Mouse (Mus musculus): ENCODE data around the gene Sdk2.
A peak's percentile ranks its signal among the peaks of the same experiment; 100 is the strongest.

The Sdk2 gene

DNA sequence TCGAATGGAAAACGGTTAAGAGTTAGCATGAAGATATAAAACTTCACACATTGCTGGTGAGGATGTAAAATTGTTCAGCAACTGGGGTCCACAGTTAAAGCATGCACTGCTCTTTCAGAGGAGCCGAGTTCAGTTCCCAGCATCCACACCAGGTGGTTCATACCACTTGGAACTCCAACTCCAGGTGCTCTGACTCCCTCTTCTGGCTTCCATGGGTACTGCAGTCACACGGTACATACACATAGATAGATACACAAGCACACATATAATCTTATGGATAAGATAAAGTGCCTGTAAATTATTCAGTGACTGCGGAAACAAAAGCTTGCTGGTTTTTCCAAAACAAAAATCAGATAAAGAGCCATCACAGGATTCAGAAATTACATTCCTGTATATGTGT, 19.9 kb downstream of the Sdk2 start:
- no peak for DNase-seq (ENCODE audit: low read depth, low spot score)

DNA sequence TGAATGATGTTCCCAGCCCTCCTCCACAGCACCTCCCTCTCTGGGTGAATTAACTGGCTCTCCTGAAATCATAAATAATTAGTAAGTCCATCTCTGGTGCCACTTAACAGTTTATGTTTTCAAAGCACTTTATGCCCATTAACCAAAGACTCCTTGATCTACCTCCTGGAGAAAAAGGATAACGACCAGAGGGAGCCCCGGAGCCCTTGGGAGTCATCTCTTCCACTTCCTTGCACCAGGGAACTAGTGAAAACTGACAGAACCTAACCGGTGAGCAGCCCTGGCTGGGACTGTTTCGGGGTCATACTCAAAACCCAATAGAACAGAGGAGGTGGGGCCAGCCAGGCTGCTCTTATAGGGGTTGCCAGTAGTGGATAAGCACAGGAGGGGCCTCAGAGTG, 22.5 kb downstream of the Sdk2 start:
- no peak for DNase-seq (ENCODE audit: low read depth, low spot score)

- DNase-seq (ENCODE audit: low read depth, low spot score), result no peak
These were observed 23.3 kb downstream of the Sdk2 start for GRCm38 (mm10) chr11:114043530-114043929.

DNA sequence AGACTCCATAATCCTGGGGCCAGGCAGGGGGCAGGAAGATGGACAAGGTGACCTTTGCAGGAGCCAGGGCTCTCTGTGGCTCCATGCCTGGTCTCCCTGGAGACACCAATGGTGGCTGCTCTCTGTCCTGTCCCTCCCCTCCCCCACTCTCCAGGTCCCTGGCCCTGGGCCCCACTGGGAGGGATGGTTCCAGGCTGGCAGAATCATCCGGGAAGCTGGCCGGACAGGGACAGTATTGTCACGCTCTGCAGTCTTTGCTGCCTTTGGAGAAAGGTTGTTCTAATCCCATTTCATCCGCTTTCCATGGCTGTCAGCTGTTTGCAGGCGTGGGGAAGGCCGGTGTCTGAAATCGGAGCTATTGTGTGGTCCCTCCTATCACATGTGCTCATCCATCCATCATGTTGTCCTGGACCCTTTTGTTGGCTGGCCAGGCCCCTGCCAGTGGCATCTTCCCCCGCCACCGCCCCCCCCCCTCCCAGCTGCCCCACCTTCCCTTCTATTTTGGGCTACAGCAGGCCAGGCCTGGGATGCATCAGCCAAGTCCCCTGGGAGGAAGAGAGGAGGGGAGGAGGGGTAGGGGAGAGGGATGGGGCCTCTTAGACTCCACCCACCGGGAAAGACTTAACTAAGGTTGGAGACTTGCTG, 26.3 kb downstream of the Sdk2 start:
- peak; percentile 51 for DNase-seq (ENCODE audit: low read depth, low spot score)

- no peak for DNase-seq (ENCODE audit: low read depth, low spot score)
These were observed 28.8 kb downstream of the Sdk2 start for GRCm38 (mm10) chr11:114038036-114038435.

- DNase-seq (ENCODE audit: low read depth, low spot score), result no peak
These were observed 35.4 kb downstream of the Sdk2 start for GRCm38 (mm10) chr11:114031491-114031890.

DNA sequence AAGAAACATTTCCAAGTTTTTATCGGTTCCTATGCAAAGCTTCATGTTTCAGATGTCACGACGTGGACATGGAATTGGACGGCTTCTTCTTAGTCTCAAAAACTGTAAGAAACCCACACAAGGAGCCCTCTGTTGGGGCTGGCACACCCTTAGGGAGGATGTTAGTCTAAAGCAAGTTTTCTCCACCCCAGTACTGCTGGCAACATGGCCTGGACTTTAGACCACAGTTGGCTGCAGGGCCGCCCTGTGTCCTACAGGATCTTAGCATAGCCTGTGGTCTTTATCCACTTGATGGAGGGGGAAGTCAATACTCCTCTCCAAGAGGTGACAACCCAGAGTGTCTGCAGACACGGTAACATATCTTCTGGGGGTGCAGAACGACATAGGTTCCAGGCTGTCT, 36.6 kb downstream of the Sdk2 start:
- DNase-seq (ENCODE audit: low read depth, low spot score), result no peak

- DNase-seq (ENCODE audit: low read depth, low spot score), result no peak
These were observed 38.3 kb downstream of the Sdk2 start for GRCm38 (mm10) chr11:114028512-114028911.

DNA sequence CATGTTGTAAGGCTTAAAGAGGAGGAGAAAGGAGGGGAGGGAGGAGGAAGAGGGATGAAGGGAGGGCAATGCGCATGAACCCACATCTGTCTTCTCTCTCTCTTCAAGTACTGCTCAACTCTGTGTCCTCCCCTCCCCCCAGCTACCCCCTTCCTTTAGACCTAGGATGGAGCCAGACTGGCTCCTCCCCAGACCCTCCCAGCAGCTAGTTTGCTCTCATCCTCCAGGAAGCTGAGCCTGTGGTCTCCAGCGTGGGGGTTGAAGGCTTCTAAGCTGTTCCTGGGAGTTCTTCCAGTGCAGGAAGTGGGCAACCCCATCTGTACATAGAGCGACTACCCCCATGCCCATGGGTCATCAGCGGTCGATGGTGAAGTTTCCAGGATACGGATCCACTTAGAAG, 38.8 kb downstream of the Sdk2 start:
- no peak for DNase-seq (ENCODE audit: low read depth, low spot score)

GRCm38 (mm10) chr11:114025056-114025455, 41.8 kb downstream of the Sdk2 start:
- DNase-seq (ENCODE audit: low read depth, low spot score), result no peak

DNA sequence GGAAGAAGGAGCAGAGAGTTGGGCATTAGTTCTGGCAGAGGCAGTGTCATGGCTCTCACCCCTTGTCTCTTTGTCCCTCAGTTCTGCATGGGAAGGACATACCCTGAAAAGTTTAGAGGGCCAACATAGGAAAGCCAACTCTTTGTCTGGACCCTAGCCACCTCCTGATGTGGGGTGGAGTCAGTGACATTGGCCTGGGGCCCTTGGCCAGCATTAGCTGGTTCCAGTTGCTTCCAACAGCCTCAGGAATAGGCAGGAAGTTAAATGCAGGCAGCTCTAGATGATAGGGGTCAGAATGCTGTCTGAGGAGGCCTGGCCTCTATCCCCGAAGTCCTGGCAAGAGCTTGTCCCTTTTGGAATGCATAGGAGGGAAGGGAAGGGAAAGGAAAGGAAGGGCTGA, 42.9 kb downstream of the Sdk2 start:
- DNase-seq (ENCODE audit: low read depth, low spot score), result no peak

DNA sequence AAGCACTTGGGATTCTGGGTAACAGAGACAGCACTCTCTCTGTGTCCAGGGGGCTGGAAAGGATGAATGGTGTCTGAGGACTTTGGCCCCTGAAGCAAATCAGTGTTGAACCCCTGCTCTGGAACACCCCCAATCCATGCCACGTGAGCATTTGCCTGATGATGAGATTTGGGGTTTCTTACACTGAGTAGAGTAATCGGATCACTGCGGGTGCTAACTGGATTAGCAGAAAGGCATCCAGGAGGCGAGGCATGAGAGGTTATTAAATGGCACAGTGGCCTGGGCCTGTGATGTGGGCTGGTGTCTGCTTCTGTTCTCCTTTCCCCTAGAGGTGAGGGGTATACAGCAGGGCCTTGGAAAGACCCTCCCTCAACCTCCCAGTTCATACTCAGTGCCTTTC, 44.7 kb downstream of the Sdk2 start:
- no peak for DNase-seq (ENCODE audit: low read depth, low spot score)

GRCm38 (mm10) chr11:114019087-114019486, 47.8 kb downstream of the Sdk2 start:
- DNase-seq (ENCODE audit: low read depth, low spot score), result no peak

- DNase-seq (ENCODE audit: low read depth, low spot score), result no peak
These were observed 49.9 kb downstream of the Sdk2 start for GRCm38 (mm10) chr11:114016889-114017392.

- DNase-seq (ENCODE audit: low read depth, low spot score), result no peak
These were observed 50.5 kb downstream of the Sdk2 start for GRCm38 (mm10) chr11:114016108-114016888.

DNA sequence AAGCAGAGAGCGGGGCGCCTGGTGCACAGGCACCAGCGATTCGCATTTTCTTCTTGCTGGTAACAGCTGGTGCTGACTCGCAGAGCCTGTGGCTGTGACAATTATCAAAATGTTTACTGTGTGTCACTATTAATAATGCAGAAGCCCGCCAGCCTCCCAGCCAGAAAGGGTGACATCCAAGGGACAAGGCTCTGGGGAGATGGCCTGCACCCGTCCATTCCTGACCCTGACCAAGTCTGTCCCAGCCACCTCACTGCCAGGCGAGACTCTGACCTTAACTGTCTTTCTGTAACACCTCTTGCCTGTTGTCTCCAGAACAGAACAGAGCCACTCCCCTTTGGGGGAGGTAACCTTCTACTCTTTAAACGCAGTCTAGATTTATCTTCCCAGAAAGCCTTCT, 55.3 kb downstream of the Sdk2 start:
- no peak for DNase-seq (ENCODE audit: low read depth, low spot score)

DNA sequence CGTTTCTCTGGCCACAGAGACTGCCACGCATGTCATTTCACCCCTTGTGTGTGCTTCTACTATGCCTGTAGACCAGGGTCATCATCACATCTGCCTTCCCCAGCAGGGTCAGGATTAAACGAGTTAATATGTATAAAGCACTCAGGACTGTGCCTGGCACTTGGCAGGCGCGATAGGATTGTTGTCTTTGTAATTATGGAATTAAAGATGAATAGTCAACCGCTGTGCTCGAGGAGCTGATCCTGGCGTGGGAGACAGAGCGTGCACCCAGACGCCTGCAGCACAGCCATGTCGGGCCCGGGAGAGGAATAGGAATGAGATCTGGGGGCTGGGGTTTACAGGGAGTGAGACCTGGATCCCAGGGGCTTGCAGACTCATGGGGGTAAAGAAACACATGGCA, 61.0 kb downstream of the Sdk2 start:
- DNase-seq (ENCODE audit: low read depth, low spot score), result no peak

DNA sequence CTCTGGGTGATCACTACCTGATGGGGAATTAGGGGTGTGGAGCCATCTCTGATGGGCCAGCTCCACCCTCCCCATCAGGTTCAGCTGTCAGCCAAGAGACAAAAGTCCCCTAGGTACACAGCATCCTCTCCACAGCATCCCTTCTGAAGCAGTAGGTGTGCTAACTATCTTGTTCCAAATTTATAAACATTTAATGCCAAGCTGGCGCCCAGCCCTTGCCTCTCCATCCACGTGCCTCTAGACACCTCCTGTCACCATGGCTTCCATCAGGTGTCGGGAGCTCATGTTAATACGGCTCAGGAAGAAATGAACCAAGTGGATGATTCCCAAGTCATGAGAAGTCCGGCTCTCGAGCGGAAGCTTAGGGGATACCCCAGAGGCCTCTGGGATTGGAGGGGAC, 62.2 kb downstream of the Sdk2 start:
- no peak for DNase-seq (ENCODE audit: low read depth, low spot score)

- DNase-seq (ENCODE audit: low read depth, low spot score), result no peak
These were observed 63.7 kb downstream of the Sdk2 start for GRCm38 (mm10) chr11:114003195-114003594.

DNA sequence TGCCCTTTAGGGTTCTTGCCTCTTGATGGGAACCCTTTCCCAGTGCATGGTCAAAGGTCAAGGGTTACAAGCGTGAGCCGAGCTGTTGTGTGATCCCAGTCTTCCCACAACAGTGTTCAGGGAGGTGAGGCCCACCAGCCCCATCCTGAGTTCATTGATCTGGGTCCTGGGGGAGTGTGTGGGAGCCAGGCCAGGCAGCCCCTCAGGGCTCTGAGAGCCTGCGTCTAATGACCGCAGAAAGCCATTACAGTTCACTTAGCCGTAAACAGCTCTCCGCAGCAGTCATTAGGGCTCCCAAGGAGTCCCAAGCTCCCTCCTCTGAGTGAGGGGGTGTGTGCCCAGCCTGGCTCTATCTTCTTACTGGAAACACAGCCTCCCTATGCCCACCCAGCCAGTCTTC, 66.8 kb downstream of the Sdk2 start:
- no peak for DNase-seq (ENCODE audit: low read depth, low spot score)

- DNase-seq (ENCODE audit: low read depth, low spot score), result no peak
These were observed 68.1 kb downstream of the Sdk2 start for GRCm38 (mm10) chr11:113998702-113999101.

DNA sequence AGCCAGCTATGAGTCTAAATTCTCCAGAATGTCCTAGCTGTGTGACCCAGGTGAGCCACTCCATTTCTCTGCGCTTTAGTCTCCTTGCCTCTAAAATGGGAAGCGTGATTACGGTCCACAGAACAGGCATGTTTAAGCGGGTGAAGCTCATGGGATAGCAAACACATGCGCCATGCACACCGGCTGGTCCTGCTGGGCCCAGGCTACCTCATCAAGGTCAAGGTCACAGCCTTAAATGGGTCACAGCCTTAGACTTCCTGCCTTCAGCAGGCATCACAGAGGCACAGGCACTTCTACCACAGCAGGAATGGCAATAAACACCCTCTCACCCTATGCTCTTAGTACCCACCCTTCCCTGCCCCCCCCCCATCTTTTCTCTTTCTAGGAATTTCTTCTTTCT, 72.9 kb downstream of the Sdk2 start:
- no peak for DNase-seq (ENCODE audit: low read depth, low spot score)

- no peak for DNase-seq (ENCODE audit: low read depth, low spot score)
These were observed 74.0 kb downstream of the Sdk2 start for GRCm38 (mm10) chr11:113992894-113993293.

Measured in skeletal muscle tissue, adult 2 months (tissue).